Mouse (Mus musculus) erythroblast, embryonic 14.5 days (primary cell): ENCODE measurements at regions not wholly inside any gene's neighbourhood (a gene's known extent, or its start where the extent isn't known, plus 50 kb on each side); places are given as distances from the start of the nearest gene placed in this dataset.

Experiments used
- GATA1 ChIP-seq: IDR thresholded peaks from 2 replicates; pipeline ENCODE4 v1.6.1; 2012; ENCODE audit warnings: low read length, inconsistent platforms, mixed read lengths
- TAL1 ChIP-seq: IDR thresholded peaks from 3 replicates; pipeline ENCODE4 v1.6.1; 2012; ENCODE audit warnings: low read length, inconsistent platforms, mixed read lengths

DNA sequence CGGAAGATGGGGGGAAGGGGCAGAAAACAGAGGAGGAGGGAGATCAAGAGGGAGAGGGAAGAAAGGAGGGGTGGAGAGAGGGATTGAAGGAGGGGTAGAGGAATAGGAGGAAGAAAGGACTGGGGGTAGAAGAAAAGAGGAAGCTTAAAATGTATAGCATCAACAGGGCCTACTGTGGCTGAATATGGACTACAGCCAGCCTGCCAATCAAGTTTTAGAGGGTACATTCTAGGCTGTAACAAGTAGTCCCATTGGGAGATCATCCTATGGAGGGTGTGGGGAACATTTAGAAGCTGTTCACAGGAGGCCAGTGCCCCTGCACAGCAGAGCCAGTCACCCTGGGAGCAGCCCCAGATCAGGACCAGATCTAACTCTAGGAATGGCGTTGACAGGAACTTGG, 535.6 kb upstream of the Lrrc6 start:
- no peak for TF ChIP-seq GATA1
- TF ChIP-seq TAL1 = no peak
